Mouse (Mus musculus): ENCODE results near the gene Tprn.

Tprn gene

GRCm38 (mm10) chr2:25266720-25267119, 4.3 kb downstream of the Tprn start:
- peak; percentile 75 for DNase-seq

- no peak for DNase-seq
Measured at GRCm38 (mm10) chr2:25267241-25267640, 4.8 kb downstream of the Tprn start.

- DNase-seq: no peak
Measured at GRCm38 (mm10) chr2:25267746-25268309, 5.4 kb downstream of the Tprn start.

- DNase-seq: peak; percentile 99
Measured at GRCm38 (mm10) chr2:25271827-25272511, 9.6 kb downstream of the Tprn start, which contains the start of the genes Ssna1 and Anapc2. Ssna1 (minus strand) TSS chr2:25272438. Anapc2 (plus strand) TSS chr2:25272478.

- no peak for DNase-seq
Measured at GRCm38 (mm10) chr2:25272515-25272914, 10.1 kb downstream of the Tprn start.

GRCm38 (mm10) chr2:25273010-25273409, 10.6 kb downstream of the Tprn start:
- DNase-seq: no peak

GRCm38 (mm10) chr2:25278928-25279882, 16.8 kb downstream of the Tprn start:
- DNase-seq: peak; percentile 91

- no peak for DNase-seq
Measured at GRCm38 (mm10) chr2:25285551-25285950, 23.1 kb downstream of the Tprn start.

GRCm38 (mm10) chr2:25286314-25286713, 23.9 kb downstream of the Tprn start:
- DNase-seq: no peak

GRCm38 (mm10) chr2:25286837-25287636, 24.6 kb downstream of the Tprn start:
- DNase-seq: peak; percentile 53

- no peak for DNase-seq
Measured at GRCm38 (mm10) chr2:25287927-25288649, 25.7 kb downstream of the Tprn start, which contains the start of gene Tmem210. Tmem210 (plus strand) TSS chr2:25288145.

- DNase-seq: no peak
Measured at GRCm38 (mm10) chr2:25288734-25289345, 26.4 kb downstream of the Tprn start.

- DNase-seq: peak; percentile 81
Measured at GRCm38 (mm10) chr2:25289651-25290050, 27.2 kb downstream of the Tprn start, which contains the start of gene Lrrc26. Lrrc26 (plus strand) TSS chr2:25289915.

GRCm38 (mm10) chr2:25290101-25290815, 27.8 kb downstream of the Tprn start:
- peak; percentile 46 for DNase-seq

- peak; percentile 43 for DNase-seq
Measured at GRCm38 (mm10) chr2:25290816-25291130, 28.4 kb downstream of the Tprn start.

- peak; percentile 36 for DNase-seq
Measured at GRCm38 (mm10) chr2:25291184-25292053, 29.0 kb downstream of the Tprn start.

GRCm38 (mm10) chr2:25292054-25292544, 29.7 kb downstream of the Tprn start:
- peak; percentile 50 for DNase-seq

GRCm38 (mm10) chr2:25292856-25293255, 30.4 kb downstream of the Tprn start:
- DNase-seq: peak; percentile 89

GRCm38 (mm10) chr2:25293706-25294105, 31.3 kb downstream of the Tprn start:
- no peak for DNase-seq

Data from kidney, postnatal 10 days (tissue).